Mouse (Mus musculus) lung, postnatal 0 days (tissue): Measurements from ENCODE around the gene Psors1c2.

Experiments
- CTCF ChIP-seq: IDR thresholded peaks from 2 replicates; pipeline ENCODE4 v1.5.1; 2016; ENCODE audit warnings: antibody characterized with exemption, mild to moderate bottlenecking
- EP300 ChIP-seq: IDR thresholded peaks from 2 replicates; pipeline ENCODE4 v1.6.1; 2016; ENCODE audit warnings: antibody characterized with exemption, mild to moderate bottlenecking, control low read depth

GRCm38 (mm10) chr17:35486726-35487125, 46.3 kb upstream of the Psors1c2 start:
- no peak for TF ChIP-seq CTCF
- TF ChIP-seq EP300: no peak
